Mouse (Mus musculus): ENCODE data around the gene Pik3ca.

Gene Pik3ca

GRCm38 (mm10) chr3:32496711-32497070 lies 99.2 kb downstream of the Pik3ca start:
- DNase-seq (ENCODE audit: low read depth, low spot score) = no peak

- DNase-seq (ENCODE audit: low read depth, low spot score) = no peak
Measured at GRCm38 (mm10) chr3:32500346-32500745, 102.9 kb downstream of the Pik3ca start.

GRCm38 (mm10) chr3:32505841-32506240 lies 108.4 kb downstream of the Pik3ca start:
- DNase-seq (ENCODE audit: low read depth, low spot score) = no peak

GRCm38 (mm10) chr3:32506366-32507225 lies 109.1 kb downstream of the Pik3ca start:
- no peak for DNase-seq (ENCODE audit: low read depth, low spot score)

- DNase-seq (ENCODE audit: low read depth, low spot score) = no peak
Measured at GRCm38 (mm10) chr3:32508666-32509324, 111.3 kb downstream of the Pik3ca start.

GRCm38 (mm10) chr3:32509496-32510374 lies 112.3 kb downstream of the Pik3ca start, which contains the start of gene Zfp639:
Gene Zfp639, plus strand, starts transcription at chr3:32510259.
- DNase-seq (ENCODE audit: low read depth, low spot score) = no peak

GRCm38 (mm10) chr3:32510375-32511190 lies 113.1 kb downstream of the Pik3ca start:
- peak; percentile 93 for DNase-seq (ENCODE audit: low read depth, low spot score)

- no peak for DNase-seq (ENCODE audit: low read depth, low spot score)
Measured at GRCm38 (mm10) chr3:32511191-32511550, 113.7 kb downstream of the Pik3ca start.

- DNase-seq (ENCODE audit: low read depth, low spot score) = no peak
Measured at GRCm38 (mm10) chr3:32512686-32513284, 115.3 kb downstream of the Pik3ca start.

GRCm38 (mm10) chr3:32513528-32513927 lies 116.1 kb downstream of the Pik3ca start:
- DNase-seq (ENCODE audit: low read depth, low spot score) = no peak

Data from c-Kit-negative CD71-positive TER-119-positive erythroid progenitor cells, embryonic 14.5 days (primary cell).